Mouse (Mus musculus): ENCODE measurements around the gene Samd4b. TPM values are rescaled to one million over a fixed set of nuclear protein-coding genes. Genes with fewer than 3 reads are reported as not detected.

The Samd4b gene
- total RNA-seq, 2 experiments from 2014 or later = 67.9 to 70.0 TPM

GRCm38 (mm10) chr7:28593206-28594111 lies 4.5 kb downstream of the Samd4b start:
- intact Hi-C loops (cut with DNase I) = no loop called here
- DNase-seq = no peak

- intact Hi-C loops (cut with DNase I) = no loop called here
- no peak for DNase-seq
Measured at GRCm38 (mm10) chr7:28591862-28592261, 6.1 kb downstream of the Samd4b start.

- intact Hi-C loops (cut with DNase I) = no loop called here
Measured at GRCm38 (mm10) chr7:28587644-28588043, 10.3 kb downstream of the Samd4b start.

GRCm38 (mm10) chr7:28586663-28587411 lies 11.1 kb downstream of the Samd4b start:
- DNase-seq = peak; percentile 59
- intact Hi-C loops (cut with DNase I) = no loop called here

More at GRCm38 (mm10) chr7:28587644-28588043, 10.3 kb downstream of the Samd4b start:
- no peak for DNase-seq

GRCm38 (mm10) chr7:28585001-28585400 lies 12.9 kb downstream of the Samd4b start:
- intact Hi-C loops (cut with DNase I) = no loop called here
- DNase-seq = no peak

- DNase-seq = no peak
- intact Hi-C loops (cut with DNase I) = no loop called here
Measured at GRCm38 (mm10) chr7:28584468-28584867, 13.5 kb downstream of the Samd4b start.

- intact Hi-C loops (cut with DNase I) = no loop called here
- no peak for DNase-seq
Measured at GRCm38 (mm10) chr7:28583570-28584344, 14.2 kb downstream of the Samd4b start.

- DNase-seq = no peak
- intact Hi-C loops (cut with DNase I) = no loop called here
Measured at GRCm38 (mm10) chr7:28582841-28583240, 15.1 kb downstream of the Samd4b start.

- DNase-seq = no peak
- intact Hi-C loops (cut with DNase I) = no loop called here
Measured at GRCm38 (mm10) chr7:28581721-28582120, 16.2 kb downstream of the Samd4b start.

- DNase-seq = no peak
- intact Hi-C loops (cut with DNase I) = no loop called here
Measured at GRCm38 (mm10) chr7:28579826-28580225, 18.1 kb downstream of the Samd4b start.

GRCm38 (mm10) chr7:28578543-28579053 lies 19.3 kb downstream of the Samd4b start:
- intact Hi-C loops (cut with DNase I) = no loop called here
- no peak for DNase-seq

- no peak for DNase-seq
- intact Hi-C loops (cut with DNase I) = no loop called here
Measured at GRCm38 (mm10) chr7:28577826-28578542, 20.0 kb downstream of the Samd4b start.

GRCm38 (mm10) chr7:28576271-28576914 lies 21.6 kb downstream of the Samd4b start:
- peak; percentile 86 for DNase-seq
- intact Hi-C loops (cut with DNase I) = no loop called here

- intact Hi-C loops (cut with DNase I) = no loop called here
- no peak for DNase-seq
Measured at GRCm38 (mm10) chr7:28575597-28575996, 22.3 kb downstream of the Samd4b start.

GRCm38 (mm10) chr7:28573236-28573635 lies 24.7 kb downstream of the Samd4b start:
- intact Hi-C loops (cut with DNase I) = no loop called here

GRCm38 (mm10) chr7:28572689-28573088 lies 25.3 kb downstream of the Samd4b start:
- intact Hi-C loops (cut with DNase I) = no loop called here
- no peak for DNase-seq

More at GRCm38 (mm10) chr7:28573236-28573635, 24.7 kb downstream of the Samd4b start:
- DNase-seq = no peak

GRCm38 (mm10) chr7:28570982-28571682 lies 26.8 kb downstream of the Samd4b start:
- no peak for DNase-seq
- intact Hi-C loops (cut with DNase I) = no loop called here

- intact Hi-C loops (cut with DNase I) = no loop called here
- DNase-seq = peak; percentile 79
Measured at GRCm38 (mm10) chr7:28570291-28570981, 27.5 kb downstream of the Samd4b start.

Measured in left cerebral cortex, postnatal 4 days (tissue).